Mouse (Mus musculus) liver, adult 2 months (tissue): ENCODE results near the gene Clip1. TPM values are rescaled to one million over a fixed set of nuclear protein-coding genes. Genes with fewer than 3 reads are reported as not detected.
A peak's percentile ranks its signal among the peaks of the same experiment; 100 is the strongest.
"Not testable (repeated sequence)": the region's sequence is repeated elsewhere in the genome, so short reads cannot be mapped to it uniquely, and the experiment has no call there.

ENCODE experiments used
- DNase-seq: peaks from one replicate; pipeline ENCODE4 v3.0.0-alpha.2; 2011; ENCODE audit warnings: low read depth, low spot score; ENCODE audit errors: extremely low read depth
- H3K27ac ChIP-seq: fragments of 200-500 bp; replicated peaks from 2 replicates; pipeline ENCODE4 v1.5.1; 2012; ENCODE audit warnings: low read depth, mild to moderate bottlenecking, control low read depth, inconsistent platforms, low read length; ENCODE audit not compliant: insufficient read depth
- H3K27me3 ChIP-seq: fragments of 200-500 bp; 2 replicates; pipeline ENCODE4 v1.6.1; 2012; ENCODE audit warnings: mild to moderate bottlenecking, moderate library complexity, low read length, inconsistent platforms; ENCODE audit not compliant: control insufficient read depth, insufficient read depth
- H3K36me3 ChIP-seq: fragments of 200-500 bp; 2 replicates; pipeline ENCODE4 v1.6.1; 2012; ENCODE audit warnings: low read length, inconsistent platforms; ENCODE audit not compliant: control insufficient read depth, insufficient read depth
- H3K4me1 ChIP-seq: fragments of 200-500 bp; 2 replicates; pipeline ENCODE4 v1.6.1; 2011; ENCODE audit warnings: low read length; ENCODE audit not compliant: control insufficient read depth, insufficient read depth
- H3K4me3 ChIP-seq: fragments of 200-500 bp; 2 replicates; pipeline ENCODE4 v1.5.1; 2011; ENCODE audit warnings: low read depth, mild to moderate bottlenecking, control low read depth, low read length, moderate library complexity; ENCODE audit not compliant: insufficient read depth
- H3K79me2 ChIP-seq: fragments of 200-500 bp; 2 replicates; pipeline ENCODE4 v1.6.1; 2012; ENCODE audit warnings: inconsistent platforms, mild to moderate bottlenecking, low read length, moderate library complexity; ENCODE audit not compliant: control insufficient read depth, insufficient read depth
- H3K9ac ChIP-seq: fragments of 200-500 bp; 2 replicates; pipeline ENCODE4 v1.6.1; 2012; ENCODE audit warnings: low read depth, mild to moderate bottlenecking, control low read depth, inconsistent platforms, low read length
- CTCF ChIP-seq: fragments of 200-500 bp; IDR thresholded peaks from 2 replicates; pipeline ENCODE4 v1.5.1; 2011; ENCODE audit warnings: low read depth, low read length, control low read depth
- POLR2A ChIP-seq: fragments of 200-500 bp; IDR thresholded peaks from 2 replicates; pipeline ENCODE4 v1.6.1; 2011; ENCODE audit warnings: low read length, control low read depth; ENCODE audit not compliant: insufficient read depth; ENCODE audit errors: extremely low read depth
- WGBS: fragments of 180-500 bp; shearing (Covaris S2); methylation state at CpG from one replicate; pipeline ENCODE4 v1.1.7; 2018; 5-methylcytosine and 5-hydroxymethylcytosine counted together
- polyA plus RNA-seq: library from polyadenylated mRNA; depleted of rRNA; stranded (reverse); fragments of >200 nt; gene quantifications from 2 replicates; pipeline ENCODE4 v1.2.3, GENCODE M21; 2012; rRNA removed
- total RNA-seq: library from RNA; depleted of rRNA; stranded (reverse); fragments of >200 nt; gene quantifications from 2 replicates; pipeline ENCODE4 v1.2.3, GENCODE M21; 2014; rRNA removed

The Clip1 gene
- total RNA-seq (18.5 and 25.2 TPM in 2 replicates), polyA plus RNA-seq (10.9 and 11.8 TPM in 2 replicates)

GRCm38 (mm10) chr5:123684221-123685144 is at the start of gene Clip1:
Gene Clip1 (minus strand): TSS chr5:123684618.
- WGBS = 2% methylated on average over 61 of the region's 64 CpGs
- H3K4me1 ChIP-seq = peaks cover 9% of the 10 kb centered on the region
- peak within 1 kb of the TSS; percentile 95 for H3K9ac ChIP-seq
- peak within 1 kb of the TSS; percentile 97 for H3K4me3 ChIP-seq
- DNase-seq = peak; percentile 39
- peaks cover 12% of the 10 kb centered on the region; the same call in 1 of the 2 replicates for H3K79me2 ChIP-seq
- no peaks in the 10 kb centered on the region for H3K27me3 ChIP-seq
- H3K27ac ChIP-seq = peak within 1 kb of the TSS; percentile 91
- no peaks in the 10 kb centered on the region for H3K36me3 ChIP-seq
- TF ChIP-seq CTCF (no peak), POLR2A (peak; percentile 52; the same call in 1 of the 2 replicates)

GRCm38 (mm10) chr5:123730981-123731380 is 46.6 kb upstream of the Clip1 start:
- no peak overlapping the region for H3K27ac ChIP-seq
- WGBS = 86% methylated on average over 2 of the region's 2 CpGs
- TF ChIP-seq CTCF = no peak
- no peak for TF ChIP-seq POLR2A
- no peaks in the 10 kb centered on the region; the same call in 1 of the 2 replicates for H3K79me2 ChIP-seq
- H3K4me1 ChIP-seq = peaks cover 3% of the 10 kb centered on the region; the same call in 1 of the 2 replicates
- no peaks in the 10 kb centered on the region for H3K27me3 ChIP-seq
- no peak overlapping the region for H3K4me3 ChIP-seq
- H3K36me3 ChIP-seq = peaks cover 69% of the 10 kb centered on the region
- no peak for DNase-seq
- no peak overlapping the region for H3K9ac ChIP-seq

- not testable (repeated sequence) for H3K27ac ChIP-seq, H3K4me1 ChIP-seq, H3K27me3 ChIP-seq, DNase-seq, H3K79me2 ChIP-seq, H3K9ac ChIP-seq, H3K4me3 ChIP-seq
- WGBS = 88% methylated on average over 7 of the region's 7 CpGs
- H3K36me3 ChIP-seq = peaks cover 12% of the 10 kb centered on the region
Measured at GRCm38 (mm10) chr5:123723816-123724215, 39.4 kb upstream of the Clip1 start.

GRCm38 (mm10) chr5:123720328-123721311 is 36.2 kb upstream of the Clip1 start, which contains the start of gene Zcchc8:
Gene Zcchc8 (minus strand): TSS chr5:123721100.
- H3K27ac ChIP-seq = peak within 1 kb of the TSS; percentile 80
- DNase-seq = peak; percentile 91
- peaks cover 16% of the 10 kb centered on the region; the same call in 1 of the 2 replicates for H3K79me2 ChIP-seq
- under 1% methylated on average over 83 of the region's 83 CpGs for WGBS
- H3K4me3 ChIP-seq = peak within 1 kb of the TSS; percentile 84
- H3K4me1 ChIP-seq = peaks cover 2% of the 10 kb centered on the region; the same call in 1 of the 2 replicates
- no peaks in the 10 kb centered on the region for H3K27me3 ChIP-seq
- TF ChIP-seq POLR2A (peak; percentile 79), CTCF (no peak)
- peaks cover 3% of the 10 kb centered on the region; the same call in 1 of the 2 replicates for H3K36me3 ChIP-seq
- peak within 1 kb of the TSS; percentile 86 for H3K9ac ChIP-seq

GRCm38 (mm10) chr5:123714622-123715021 is 30.2 kb upstream of the Clip1 start:
- peaks cover 9% of the 10 kb centered on the region; the same call in 1 of the 2 replicates for H3K79me2 ChIP-seq
- H3K4me3 ChIP-seq = no peak overlapping the region
- WGBS = 89% methylated on average over 4 of the region's 4 CpGs
- H3K27me3 ChIP-seq = no peaks in the 10 kb centered on the region
- TF ChIP-seq POLR2A (no peak), CTCF (no peak)
- no peak overlapping the region for H3K9ac ChIP-seq
- DNase-seq = no peak
- no peak overlapping the region for H3K27ac ChIP-seq
- peaks cover 5% of the 10 kb centered on the region for H3K4me1 ChIP-seq
- H3K36me3 ChIP-seq = peaks cover 43% of the 10 kb centered on the region
